Mouse (Mus musculus) heart, embryonic 16.5 days (tissue): ENCODE results near the gene Jak3. TPM values are rescaled to one million over a fixed set of nuclear protein-coding genes. Genes with fewer than 3 reads are reported as not detected.
"Not testable (repeated sequence)": the region's sequence is repeated elsewhere in the genome, so short reads cannot be mapped to it uniquely, and the experiment has no call there.

ENCODE experiments used
- ATAC-seq: fragments of 200-750 bp; cut with Nextera tagmentation; replicated peaks from 2 replicates; pipeline ENCODE4 v1.8.0; 2017; ENCODE audit warnings: moderate number of reproducible peaks; ENCODE audit not compliant: insufficient read depth, low FRiP score; ENCODE audit errors: extremely low read depth
- H3K27ac ChIP-seq: fragments of 300-500 bp; sonication (generic); 2 replicates; pipeline ENCODE4 v1.5.1; 2014; ENCODE audit warnings: mild to moderate bottlenecking, low read length, control low read depth, moderate library complexity
- H3K27me3 ChIP-seq: fragments of 300-500 bp; sonication (generic); 2 replicates; pipeline ENCODE4 v1.6.1; 2014; ENCODE audit warnings: low read length, mixed read lengths; ENCODE audit not compliant: control insufficient read depth, insufficient read depth
- H3K36me3 ChIP-seq: fragments of 300-500 bp; sonication (generic); 2 replicates; pipeline ENCODE4 v1.6.1; 2014; ENCODE audit not compliant: control insufficient read depth, insufficient read depth
- H3K4me1 ChIP-seq: fragments of 300-500 bp; sonication (generic); 2 replicates; pipeline ENCODE4 v1.6.1; 2014; ENCODE audit warnings: low read length, mixed read lengths; ENCODE audit not compliant: control insufficient read depth, insufficient read depth
- H3K4me2 ChIP-seq: fragments of 300-500 bp; sonication (generic); 2 replicates; pipeline ENCODE4 v1.6.1; 2014; ENCODE audit warnings: low read depth, mild to moderate bottlenecking, control low read depth, low read length
- H3K4me3 ChIP-seq: fragments of 300-500 bp; sonication (generic); 2 replicates; pipeline ENCODE4 v1.5.1; 2014; ENCODE audit warnings: mild to moderate bottlenecking, control low read depth, low read length
- H3K9ac ChIP-seq: fragments of 300-500 bp; sonication (generic); 2 replicates; pipeline ENCODE4 v1.6.1; 2014; ENCODE audit warnings: low read length, control low read depth
- H3K9me3 ChIP-seq: fragments of 300-500 bp; sonication (generic); replicated peaks from 2 replicates; pipeline ENCODE4 v1.6.1; 2016; ENCODE audit warnings: low read length; ENCODE audit not compliant: control insufficient read depth
- microRNA-seq: library from miRNA; unstranded; fragments of <30 nt; microRNA quantifications from one replicate; pipeline ENCODE4, GENCODE M21; 2017
- polyA plus RNA-seq: library from polyadenylated mRNA; unstranded; fragments of >200 nt; fragmentation: Nextera tagmentation; extraction: Ambion mirVana; gene quantifications from 2 replicates; pipeline ENCODE4 v1.2.1, GENCODE M21; 2015

Jak3 gene
- polyA plus RNA-seq, 1 experiment from 2014 or later: 11.3 TPM

DNA sequence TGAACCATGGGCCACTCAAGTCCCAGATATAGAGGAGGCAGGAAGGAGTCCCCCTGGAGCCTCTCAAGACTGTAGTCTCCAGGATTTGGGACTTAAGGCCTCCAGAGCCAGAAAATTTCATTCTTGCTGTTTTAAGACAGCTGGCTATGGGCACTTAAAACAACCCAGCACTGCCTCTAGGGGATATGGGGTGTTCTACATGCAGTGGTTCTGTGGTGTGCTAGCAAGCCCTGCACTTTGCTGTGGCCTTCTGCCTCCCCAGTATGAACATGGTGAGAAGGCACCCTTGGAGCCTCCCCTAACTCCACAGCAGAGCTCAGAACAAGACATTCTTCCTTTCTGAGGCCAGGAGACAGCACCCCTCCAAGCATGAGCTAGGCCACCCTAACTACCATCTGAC is 62.2 kb downstream of the Jak3 start:
- H3K9me3 ChIP-seq, H3K4me2 ChIP-seq, H3K27ac ChIP-seq, H3K9ac ChIP-seq, H3K36me3 ChIP-seq, ATAC-seq, H3K4me3 ChIP-seq, H3K4me1 ChIP-seq, H3K27me3 ChIP-seq: not testable (repeated sequence)

Small RNA genes within 50 kb of the gene (microRNA-seq; reads per million reads assigned to microRNA genes)
- gene Mir6769b: not detected

Other genes with a start within 250 kb of the Jak3 start
- gene Abhd8, start 212.6 kb upstream of the Jak3 start, polyA plus RNA-seq: 41.7 and 48.7 TPM in 2 replicates
- 175 and 192 TPM in 2 replicates for gene Mrpl34, start 211.3 kb upstream of the Jak3 start, polyA plus RNA-seq
- gene Dda1, start 207.1 kb upstream of the Jak3 start, polyA plus RNA-seq: 78.2 and 83.7 TPM in 2 replicates
- gene Ano8, start 190.3 kb upstream of the Jak3 start, polyA plus RNA-seq: 0.37 and 0.76 TPM in 2 replicates
- gene Gtpbp3, start 188.2 kb upstream of the Jak3 start, polyA plus RNA-seq: 12.3 and 12.5 TPM in 2 replicates
- gene Plvap, start 164.5 kb upstream of the Jak3 start, polyA plus RNA-seq: 86.4 and 106 TPM in 2 replicates
- gene Ccdc194, start 150.6 kb upstream of the Jak3 start, polyA plus RNA-seq: 0.29 and 0.54 TPM in 2 replicates
- gene Bst2, start 138.8 kb upstream of the Jak3 start, polyA plus RNA-seq: 36.6 and 46.5 TPM in 2 replicates
- 60.3 and 65.8 TPM in 2 replicates for gene Mvb12a, start 133.4 kb upstream of the Jak3 start, polyA plus RNA-seq
- 0.99 and 1.4 TPM in 2 replicates for gene Tmem221, start 117.4 kb upstream of the Jak3 start, polyA plus RNA-seq
- 0.06 and 0.18 TPM in 2 replicates for gene Nxnl1, start 109.7 kb upstream of the Jak3 start, polyA plus RNA-seq
- 25.1 and 26.2 TPM in 2 replicates for gene Slc27a1, start 107.4 kb upstream of the Jak3 start, polyA plus RNA-seq
- gene Pgls, start 84.1 kb upstream of the Jak3 start, polyA plus RNA-seq: 188 and 205 TPM in 2 replicates
- gene Fam129c, start 78.6 kb upstream of the Jak3 start, polyA plus RNA-seq: 3.9 and 4.4 TPM in 2 replicates
- gene Colgalt1, start 65.3 kb upstream of the Jak3 start, polyA plus RNA-seq: 54.4 and 56.0 TPM in 2 replicates
- 0.47 and 0.72 TPM in 2 replicates for gene Unc13a, start 4.5 kb upstream of the Jak3 start, polyA plus RNA-seq
- gene Insl3, start 12.9 kb downstream of the Jak3 start, polyA plus RNA-seq: 2.1 and 3.4 TPM in 2 replicates
- gene B3gnt3, start 25.5 kb downstream of the Jak3 start, polyA plus RNA-seq: 4.0 and 4.3 TPM in 2 replicates
- 7.6 and 20.4 TPM in 2 replicates for gene Fcho1, start 49.4 kb downstream of the Jak3 start, polyA plus RNA-seq
- gene Zfp709, start 205.7 kb downstream of the Jak3 start, polyA plus RNA-seq: 4.5 and 6.1 TPM in 2 replicates
- 2.8 and 2.9 TPM in 2 replicates for gene Zfp882, start 232.3 kb downstream of the Jak3 start, polyA plus RNA-seq
- gene Zfp617, start 232.3 kb downstream of the Jak3 start, polyA plus RNA-seq: 26.4 and 26.9 TPM in 2 replicates